Mouse (Mus musculus) limb, embryonic 10.5 days (tissue): ENCODE results near the gene Ube2l6. TPM values are rescaled to one million over a fixed set of nuclear protein-coding genes. Genes with fewer than 3 reads are reported as not detected.
"Not testable (repeated sequence)": the region's sequence is repeated elsewhere in the genome, so short reads cannot be mapped to it uniquely, and the experiment has no call there.

Experiments used
- DNase-seq: peaks from one replicate; pipeline ENCODE4 v3.0.0-alpha.2; 2017; ENCODE audit warnings: low spot score
- H3K27ac ChIP-seq: fragments of 300-500 bp; sonication (generic); 2 replicates; pipeline ENCODE4 v1.5.1; 2016; ENCODE audit warnings: mild to moderate bottlenecking
- H3K27me3 ChIP-seq: fragments of 300-500 bp; sonication (generic); 2 replicates; pipeline ENCODE4 v1.6.1; 2016; ENCODE audit warnings: low read depth, mild to moderate bottlenecking; ENCODE audit not compliant: poor library complexity, severe bottlenecking
- H3K36me3 ChIP-seq: fragments of 300-500 bp; sonication (generic); 2 replicates; pipeline ENCODE4 v1.6.1; 2016; ENCODE audit warnings: mild to moderate bottlenecking, moderate library complexity
- H3K4me1 ChIP-seq: fragments of 300-500 bp; sonication (generic); 2 replicates; pipeline ENCODE4 v1.6.1; 2016
- H3K4me3 ChIP-seq: fragments of 300-500 bp; sonication (generic); 2 replicates; pipeline ENCODE4 v1.5.1; 2016; ENCODE audit warnings: mild to moderate bottlenecking, moderate library complexity
- H3K9me3 ChIP-seq: fragments of 300-500 bp; sonication (generic); replicated peaks from 2 replicates; pipeline ENCODE4 v1.6.1; 2016; ENCODE audit warnings: mild to moderate bottlenecking
- WGBS: fragments of 180-500 bp; shearing (Covaris S2); methylation state at CpG from one replicate; pipeline ENCODE4 v1.1.7; 2016; 5-methylcytosine and 5-hydroxymethylcytosine counted together
- polyA plus RNA-seq: library from polyadenylated mRNA; unstranded; fragments of >200 nt; fragmentation: Nextera tagmentation; extraction: Ambion mirVana; gene quantifications from 2 replicates; pipeline ENCODE4 v1.2.1, GENCODE M21; 2016

Ube2l6 gene
- polyA plus RNA-seq, 1 experiment from 2014 or later, result 19.2 TPM

DNA sequence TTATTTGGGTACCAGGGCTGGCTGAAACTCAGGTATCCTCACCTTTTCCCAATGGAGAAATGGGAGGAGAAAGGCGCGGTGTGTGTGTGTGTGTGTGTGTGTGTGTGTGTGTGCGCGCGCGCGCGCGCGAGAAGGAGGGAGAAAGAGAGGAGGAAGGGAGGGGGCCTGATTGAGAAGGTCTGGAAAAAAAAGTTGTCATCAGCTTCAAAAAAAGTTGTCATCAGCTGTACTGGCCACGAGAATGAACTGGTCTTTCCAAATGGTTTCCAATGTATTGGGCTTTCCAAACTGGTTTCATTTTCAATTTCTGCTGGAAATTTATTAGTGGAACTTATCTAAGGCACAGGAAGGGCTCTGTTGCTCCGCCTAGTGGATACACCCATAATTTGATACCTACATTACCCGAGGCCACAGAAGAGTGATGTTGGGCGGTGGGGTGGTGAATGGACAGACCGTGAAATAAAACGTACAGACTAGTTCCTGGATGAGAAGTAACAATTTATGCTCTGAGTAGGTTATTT, 473 bp downstream of the Ube2l6 start:
- Histone ChIP-seq H3K27ac (peak overlapping the region; percentile 77), H3K4me1 (peaks cover 14% of the 10 kb centered on the region), H3K36me3 (no peaks in the 10 kb centered on the region), H3K4me3 (peak overlapping the region; percentile 69), H3K9me3 (no peaks in the 10 kb centered on the region; the same call in 1 of the 2 replicates), H3K27me3 (no peaks in the 10 kb centered on the region)
- 2% methylated on average over 16 of the region's 16 CpGs for WGBS
- peak; percentile 55 for DNase-seq

GRCm38 (mm10) chr2:84800304-84800703, 1.7 kb downstream of the Ube2l6 start:
- H3K27me3 ChIP-seq, result no peaks in the 10 kb centered on the region
- no peak overlapping the region for H3K27ac ChIP-seq
- 88% methylated on average over 4 of the region's 4 CpGs for WGBS
- H3K9me3 ChIP-seq, result no peaks in the 10 kb centered on the region
- no peak for DNase-seq
- peaks cover 14% of the 10 kb centered on the region for H3K4me1 ChIP-seq
- H3K4me3 ChIP-seq, result no peak overlapping the region
- no peaks in the 10 kb centered on the region for H3K36me3 ChIP-seq

GRCm38 (mm10) chr2:84801223-84801622, 2.6 kb downstream of the Ube2l6 start:
- not testable (repeated sequence) for H3K27me3 ChIP-seq, H3K36me3 ChIP-seq, H3K4me3 ChIP-seq, H3K9me3 ChIP-seq, DNase-seq, H3K27ac ChIP-seq
- H3K4me1 ChIP-seq, result peaks cover 14% of the 10 kb centered on the region
- WGBS, result 84% methylated on average over 5 of the region's 5 CpGs

- Histone ChIP-seq H3K4me1 (peaks cover 5% of the 10 kb centered on the region), H3K36me3 (no peaks in the 10 kb centered on the region), H3K27me3 (no peaks in the 10 kb centered on the region), H3K27ac (no peak overlapping the region), H3K9me3 (no peaks in the 10 kb centered on the region), H3K4me3 (no peak overlapping the region)
- no peak for DNase-seq
- WGBS, result 88% methylated on average over 7 of the region's 7 CpGs
Measured at GRCm38 (mm10) chr2:84803963-84804362, 5.3 kb downstream of the Ube2l6 start.

- no peak for DNase-seq
- 56% methylated on average over 5 of the region's 5 CpGs for WGBS
- Histone ChIP-seq H3K4me1 (peaks cover 9% of the 10 kb centered on the region), H3K27ac (no peak overlapping the region), H3K27me3 (no peaks in the 10 kb centered on the region), H3K4me3 (no peak overlapping the region), H3K36me3 (no peaks in the 10 kb centered on the region), H3K9me3 (no peaks in the 10 kb centered on the region)
Measured at GRCm38 (mm10) chr2:84806546-84806945, 7.9 kb downstream of the Ube2l6 start.

DNA sequence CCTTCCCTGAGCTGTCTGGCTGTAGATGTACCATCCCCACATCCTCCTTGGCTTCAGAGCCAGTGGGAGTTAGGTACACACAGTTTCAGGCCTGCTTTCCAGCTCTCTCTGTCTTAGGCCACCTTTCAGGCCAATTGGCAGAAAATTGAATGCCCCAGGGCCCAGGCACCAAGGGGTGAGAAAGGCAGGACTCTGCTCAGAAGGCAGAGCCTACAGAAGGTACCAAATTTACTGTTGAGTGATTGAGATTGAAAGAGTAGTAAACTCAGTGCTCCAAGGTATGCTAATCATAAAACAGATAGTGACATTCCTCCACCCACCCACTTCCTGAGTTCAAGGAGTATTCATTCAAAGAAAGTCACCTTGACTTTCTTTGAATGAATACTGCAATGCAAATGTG, 10.7 kb downstream of the Ube2l6 start:
- DNase-seq, result no peak
- Histone ChIP-seq H3K4me1 (peaks cover 9% of the 10 kb centered on the region), H3K27ac (no peak overlapping the region), H3K9me3 (no peaks in the 10 kb centered on the region), H3K27me3 (no peaks in the 10 kb centered on the region), H3K4me3 (no peak overlapping the region), H3K36me3 (no peaks in the 10 kb centered on the region)

- no peaks in the 10 kb centered on the region for H3K27me3 ChIP-seq
- no peaks in the 10 kb centered on the region for H3K36me3 ChIP-seq
- peak overlapping the region; percentile 75; the same call in 1 of the 2 replicates for H3K27ac ChIP-seq
- H3K4me1 ChIP-seq, result peaks cover 9% of the 10 kb centered on the region
- no peak for DNase-seq
- no peak overlapping the region for H3K4me3 ChIP-seq
- WGBS, result 81% methylated on average over 6 of the region's 6 CpGs
- H3K9me3 ChIP-seq, result no peaks in the 10 kb centered on the region
Measured at GRCm38 (mm10) chr2:84810526-84810885, 11.9 kb downstream of the Ube2l6 start.

DNA sequence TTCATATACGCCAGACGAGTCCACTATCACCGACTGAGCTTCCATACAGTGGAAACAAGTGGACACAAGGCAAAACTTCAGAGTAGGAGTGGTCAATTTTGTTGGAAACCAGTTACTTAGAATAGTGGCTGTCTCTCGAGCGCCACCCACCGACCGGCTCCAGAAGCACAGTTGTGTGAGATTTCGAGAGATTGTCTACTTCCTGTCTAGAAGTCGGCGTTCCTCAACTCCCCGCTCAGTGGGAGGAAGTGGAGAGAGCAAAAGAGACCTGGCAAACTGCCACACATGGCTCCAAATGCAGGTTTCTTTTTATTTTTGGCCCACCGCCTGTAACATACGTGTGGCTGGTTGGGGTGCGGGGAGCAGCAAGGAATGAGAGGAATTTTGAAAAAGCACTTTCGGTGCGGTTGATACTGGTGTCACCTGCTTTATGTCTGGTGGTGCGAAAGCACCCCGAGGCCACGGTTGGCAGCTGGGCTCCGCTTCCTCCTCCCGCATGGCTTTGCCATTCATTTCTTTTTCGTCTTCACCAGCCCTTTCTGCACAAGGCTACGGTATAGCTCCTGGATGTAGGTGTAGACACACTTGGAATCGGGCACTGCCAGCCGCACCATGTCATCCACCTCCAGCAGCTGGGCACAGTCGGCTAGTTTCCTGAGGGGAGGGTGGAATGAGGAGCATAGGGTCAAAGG, 12.4 kb downstream of the Ube2l6 start:
- peaks cover 9% of the 10 kb centered on the region for H3K4me1 ChIP-seq
- DNase-seq, result peak; percentile 86
- peak overlapping the region; percentile 37 for H3K4me3 ChIP-seq
- WGBS, result 40% methylated on average over 26 of the region's 26 CpGs
- no peaks in the 10 kb centered on the region for H3K9me3 ChIP-seq
- peak overlapping the region; percentile 75 for H3K27ac ChIP-seq
- no peaks in the 10 kb centered on the region for H3K27me3 ChIP-seq
- H3K36me3 ChIP-seq, result no peaks in the 10 kb centered on the region

GRCm38 (mm10) chr2:84811880-84812279, 13.3 kb downstream of the Ube2l6 start:
- H3K4me1 ChIP-seq, result peaks cover 9% of the 10 kb centered on the region
- 89% methylated on average over 7 of the region's 7 CpGs for WGBS

DNA sequence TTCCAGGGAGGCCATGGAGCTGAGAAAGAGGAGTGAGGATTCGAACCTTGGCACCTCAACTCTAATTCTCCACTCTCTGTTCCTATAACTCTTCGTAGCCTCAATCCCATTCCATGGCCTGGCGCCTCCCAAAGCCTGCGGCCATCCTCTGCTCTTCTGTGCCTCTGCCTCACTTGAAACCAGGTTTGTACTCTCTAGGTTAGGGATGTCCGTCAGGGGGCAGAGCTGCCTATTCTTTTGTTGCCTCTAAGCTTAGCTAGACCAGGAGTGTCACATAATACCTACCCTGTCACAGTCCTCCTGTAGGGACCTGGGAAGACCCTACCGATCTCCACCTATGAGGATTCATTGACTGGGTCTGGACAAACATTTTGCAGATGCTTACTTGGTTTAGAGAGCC, 14.0 kb downstream of the Ube2l6 start:
- Histone ChIP-seq H3K9me3 (no peaks in the 10 kb centered on the region), H3K36me3 (no peaks in the 10 kb centered on the region), H3K4me3 (no peak overlapping the region), H3K4me1 (peaks cover 9% of the 10 kb centered on the region), H3K27me3 (no peaks in the 10 kb centered on the region), H3K27ac (no peak overlapping the region)
- DNase-seq, result no peak
- 81% methylated on average over 6 of the region's 6 CpGs for WGBS

More at GRCm38 (mm10) chr2:84811880-84812279, 13.3 kb downstream of the Ube2l6 start:
- Histone ChIP-seq H3K27me3 (no peaks in the 10 kb centered on the region), H3K9me3 (no peaks in the 10 kb centered on the region), H3K36me3 (no peaks in the 10 kb centered on the region), H3K4me3 (no peak overlapping the region), H3K27ac (0 out of 2 replicates have a peak overlapping the region, but pooled peaks have one; percentile 30)
- no peak for DNase-seq

- 74% methylated on average over 3 of the region's 3 CpGs for WGBS
- no peaks in the 10 kb centered on the region; the same call in 1 of the 2 replicates for H3K27me3 ChIP-seq
- H3K9me3 ChIP-seq, result no peaks in the 10 kb centered on the region
- no peak overlapping the region for H3K4me3 ChIP-seq
- DNase-seq, result no peak
- H3K27ac ChIP-seq, result no peak overlapping the region
- no peaks in the 10 kb centered on the region for H3K36me3 ChIP-seq
- H3K4me1 ChIP-seq, result peaks cover 15% of the 10 kb centered on the region
Measured at GRCm38 (mm10) chr2:84819861-84820260, 21.2 kb downstream of the Ube2l6 start.

- no peak within 1 kb of the TSS for H3K4me3 ChIP-seq
- 69% methylated on average over 13 of the region's 13 CpGs for WGBS
- H3K27me3 ChIP-seq, result no peaks in the 10 kb centered on the region; the same call in 1 of the 2 replicates
- no peak for DNase-seq
- no peaks in the 10 kb centered on the region for H3K9me3 ChIP-seq
- H3K4me1 ChIP-seq, result peaks cover 23% of the 10 kb centered on the region
- H3K36me3 ChIP-seq, result no peaks in the 10 kb centered on the region
- peak within 1 kb of the TSS; percentile 72 for H3K27ac ChIP-seq
Measured at GRCm38 (mm10) chr2:84822552-84822951, 23.9 kb downstream of the Ube2l6 start, which contains the start of gene Smtnl1. TSS of gene Smtnl1 (minus strand) at chr2:84822652.

DNA sequence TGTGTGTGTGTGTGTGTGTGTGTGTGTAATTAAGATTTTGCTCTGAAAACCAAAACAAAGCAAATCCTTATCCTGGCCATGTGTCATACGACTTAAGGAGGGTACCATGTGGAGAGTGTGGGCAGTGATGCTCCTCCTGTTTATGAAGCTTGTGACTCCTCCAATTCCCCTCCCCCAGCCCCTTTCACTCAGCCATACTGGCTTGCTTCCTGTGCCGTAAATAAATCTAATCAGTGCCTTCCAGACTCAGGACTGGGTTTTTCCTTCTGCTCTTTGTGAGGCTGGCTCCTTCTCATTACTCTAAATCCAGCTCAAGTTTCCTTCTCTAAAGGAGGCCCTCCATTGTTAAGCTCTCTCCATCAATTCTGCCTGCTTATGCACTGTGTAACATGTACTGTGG, 24.6 kb downstream of the Ube2l6 start:
- WGBS, result 46% methylated on average over 2 of the region's 2 CpGs
- H3K4me3 ChIP-seq, result no peak overlapping the region
- peaks cover 30% of the 10 kb centered on the region for H3K4me1 ChIP-seq
- H3K27me3 ChIP-seq, result no peaks in the 10 kb centered on the region; the same call in 1 of the 2 replicates
- DNase-seq, result no peak
- peak overlapping the region; percentile 72 for H3K27ac ChIP-seq
- H3K9me3 ChIP-seq, result no peaks in the 10 kb centered on the region
- H3K36me3 ChIP-seq, result no peaks in the 10 kb centered on the region
